Mouse (Mus musculus): ENCODE data around the gene Crybg3. TPM values are rescaled to one million over a fixed set of nuclear protein-coding genes. Genes with fewer than 3 reads are reported as not detected.

Crybg3 gene
- total RNA-seq, 2 experiments from 2014 or later = 17.3 to 23.3 TPM

DNA sequence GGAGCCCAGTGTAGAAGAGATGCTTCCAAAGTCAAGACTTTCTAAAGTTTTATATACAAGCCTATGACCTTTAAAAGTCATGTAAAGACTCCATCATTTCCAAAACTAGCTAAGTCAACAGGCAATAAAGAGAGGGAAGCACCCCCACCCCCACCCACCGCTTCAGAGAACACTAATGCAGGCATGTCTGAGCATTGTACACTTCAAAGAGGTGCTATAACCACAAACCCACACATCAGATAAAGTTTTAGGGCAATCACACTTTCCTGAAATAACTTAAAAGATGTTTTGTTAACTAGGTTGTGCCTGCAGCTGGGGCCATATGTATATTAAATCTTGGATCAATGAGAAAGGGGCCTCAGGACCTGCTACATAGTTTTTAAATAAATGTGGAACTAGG is 130.9 kb downstream of the Crybg3 start:
- no peak for ATAC-seq (replicated peaks; ENCODE audit: poor library complexity, severe bottlenecking)

- no peak for ATAC-seq (replicated peaks; ENCODE audit: poor library complexity, severe bottlenecking)
Observed at GRCm38 (mm10) chr16:59463973-59464372, 136.8 kb downstream of the Crybg3 start.

DNA sequence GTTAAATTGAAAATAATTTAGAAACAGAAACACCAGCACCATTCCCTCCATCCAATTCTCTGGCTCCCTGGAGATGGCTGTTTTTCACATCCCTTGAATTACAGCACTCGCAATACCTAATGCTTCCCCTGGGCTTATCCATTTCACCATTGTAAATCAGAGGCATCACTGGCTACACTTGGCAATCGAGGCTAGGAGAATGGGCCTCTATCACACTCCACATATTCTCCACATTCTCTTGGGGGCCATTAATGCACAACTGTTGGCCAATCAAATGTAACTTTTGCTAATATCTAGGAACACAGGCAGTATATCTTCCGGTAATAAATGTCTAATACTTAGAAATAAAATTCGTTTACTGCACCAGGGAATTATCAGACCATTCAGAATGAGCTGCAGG is 137.2 kb downstream of the Crybg3 start:
- ATAC-seq (replicated peaks; ENCODE audit: poor library complexity, severe bottlenecking) = no peak

DNA sequence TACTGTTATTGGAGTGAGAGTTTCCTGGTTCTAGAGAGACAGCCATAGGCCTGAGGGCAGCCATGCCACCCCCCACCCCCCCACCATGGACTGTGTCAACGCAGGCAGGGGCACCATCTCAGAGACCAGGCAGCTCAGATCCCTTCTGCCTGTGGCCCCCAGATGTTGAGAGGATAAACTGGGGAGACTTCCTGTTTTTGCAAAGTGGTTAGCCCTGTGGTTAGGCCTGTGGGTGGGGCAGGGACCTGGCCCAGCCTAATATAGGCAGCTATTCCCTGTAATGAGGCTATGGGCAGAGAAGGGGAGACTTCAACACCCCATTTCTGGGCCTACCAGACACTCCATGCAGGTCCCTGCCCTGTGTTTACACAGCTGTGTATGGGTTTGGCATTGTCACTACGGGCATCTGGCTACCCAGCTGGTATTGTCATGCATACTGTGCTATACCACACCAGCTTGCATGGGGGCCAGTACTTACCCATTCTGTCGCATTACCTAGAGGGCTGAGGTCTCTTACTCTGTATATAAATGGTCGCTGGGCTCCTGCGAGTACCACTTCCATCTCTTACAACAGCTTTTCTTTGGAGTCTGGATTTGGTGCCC is 141.4 kb downstream of the Crybg3 start:
- ATAC-seq (replicated peaks; ENCODE audit: poor library complexity, severe bottlenecking) = peak; percentile 97

GRCm38 (mm10) chr16:59451813-59452212 is 149.0 kb downstream of the Crybg3 start:
- ATAC-seq (replicated peaks; ENCODE audit: poor library complexity, severe bottlenecking) = no peak

GRCm38 (mm10) chr16:59449092-59449491 is 151.7 kb downstream of the Crybg3 start:
- peak; percentile 61 for ATAC-seq (replicated peaks; ENCODE audit: poor library complexity, severe bottlenecking)

DNA sequence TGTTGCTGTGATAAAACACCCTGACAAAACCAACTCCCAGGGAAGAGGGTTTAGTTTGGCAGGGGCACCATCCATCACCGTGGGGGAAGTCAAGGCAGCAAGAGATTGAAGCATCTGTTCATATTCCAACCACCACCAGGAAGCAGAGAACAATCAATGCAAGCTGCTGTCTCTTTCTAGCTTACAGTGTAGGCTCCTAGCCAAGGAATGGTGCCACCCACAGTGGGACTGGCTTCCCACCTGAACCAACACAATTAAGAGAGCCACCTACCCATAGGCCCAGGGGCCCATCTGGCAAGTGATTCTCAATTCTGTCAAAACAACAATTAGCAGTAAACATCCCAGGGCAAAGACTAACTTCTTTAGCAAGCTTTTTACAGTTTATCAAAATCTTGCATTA is 152.6 kb downstream of the Crybg3 start:
- ATAC-seq (replicated peaks; ENCODE audit: poor library complexity, severe bottlenecking) = no peak

- no peak for ATAC-seq (replicated peaks; ENCODE audit: poor library complexity, severe bottlenecking)
Observed at GRCm38 (mm10) chr16:59444880-59445559, 155.8 kb downstream of the Crybg3 start.

Other genes with a start within 250 kb of the Crybg3 start
- not detected in 2 replicates for gene Olfr209, start 237.0 kb downstream of the Crybg3 start, total RNA-seq (2014; fragmentation: Nextera tagmentation)
- not detected in 2 replicates for gene Olfr209, start 237.0 kb downstream of the Crybg3 start, total RNA-seq (2017)
- gene Gabrr3, start 193.6 kb downstream of the Crybg3 start, total RNA-seq (2014; fragmentation: Nextera tagmentation) = not detected in 2 replicates
- not detected in 2 replicates for gene Gabrr3, start 193.6 kb downstream of the Crybg3 start, total RNA-seq (2017)
- gene Riox2, start 129.2 kb downstream of the Crybg3 start, total RNA-seq (2014; fragmentation: Nextera tagmentation) = 48.5 and 60.6 TPM in 2 replicates
- gene Riox2, start 129.2 kb downstream of the Crybg3 start, total RNA-seq (2017) = 51.6 and 59.5 TPM in 2 replicates
- 3.4 TPM in 2 replicates for gene Arl6, start 38.4 kb upstream of the Crybg3 start, total RNA-seq (2014; fragmentation: Nextera tagmentation)
- 3.7 and 11.4 TPM in 2 replicates for gene Arl6, start 38.4 kb upstream of the Crybg3 start, total RNA-seq (2017)